Mouse (Mus musculus) E14TG2a.4 (cell line): ENCODE data around the gene Ruvbl2.

ENCODE experiments used
- H3K27me3 ChIP-seq: 2 replicates; pipeline ENCODE4 v1.6.1; 2014; ENCODE audit warnings: low read length, control low read depth; ENCODE audit not compliant: insufficient read depth
- H3K36me3 ChIP-seq: 2 replicates; pipeline ENCODE4 v1.6.1; 2014; ENCODE audit warnings: low read length, control low read depth; ENCODE audit not compliant: insufficient read depth
- H3K4me1 ChIP-seq: replicated peaks from 2 replicates; pipeline ENCODE4 v1.6.1; 2014; ENCODE audit warnings: low read depth, low read length, control low read depth
- H3K4me3 ChIP-seq: replicated peaks from 2 replicates; pipeline ENCODE4 v1.5.1; 2014; ENCODE audit warnings: mild to moderate bottlenecking, low read length
- H3K9me3 ChIP-seq: 2 replicates; pipeline ENCODE4 v1.6.1; 2014; ENCODE audit warnings: low read length, control low read depth
- CTCF ChIP-seq: conservative IDR thresholded peaks from 2 replicates; pipeline ENCODE4 v1.5.1; 2014; ENCODE audit warnings: low read length
- NANOG ChIP-seq: IDR thresholded peaks from 2 replicates; pipeline ENCODE4 v1.6.1; 2014; ENCODE audit warnings: borderline replicate concordance, low read length, mixed read lengths
- POU5F1 ChIP-seq: IDR thresholded peaks from 2 replicates; pipeline ENCODE4 v1.6.1; 2014; ENCODE audit warnings: low read length, borderline replicate concordance

Ruvbl2 gene

GRCm38 (mm10) chr7:45457204-45458060 lies 19.5 kb upstream of the Ruvbl2 start:
- H3K27me3 ChIP-seq: no peaks in the 10 kb centered on the region
- H3K4me1 ChIP-seq: peaks cover 53% of the 10 kb centered on the region
- TF ChIP-seq CTCF: no peak
- no peaks in the 10 kb centered on the region for H3K9me3 ChIP-seq
- peaks cover 78% of the 10 kb centered on the region for H3K36me3 ChIP-seq
- H3K4me3 ChIP-seq: peak overlapping the region; percentile 96

- no peak for TF ChIP-seq POU5F1
- no peak for TF ChIP-seq NANOG
- TF ChIP-seq CTCF: no peak
- Histone ChIP-seq H3K4me1 (peaks cover 53% of the 10 kb centered on the region), H3K9me3 (no peaks in the 10 kb centered on the region), H3K36me3 (peaks cover 80% of the 10 kb centered on the region), H3K4me3 (peak overlapping the region; percentile 96), H3K27me3 (no peaks in the 10 kb centered on the region)
Measured at GRCm38 (mm10) chr7:45456721-45457203, 18.9 kb upstream of the Ruvbl2 start.

DNA sequence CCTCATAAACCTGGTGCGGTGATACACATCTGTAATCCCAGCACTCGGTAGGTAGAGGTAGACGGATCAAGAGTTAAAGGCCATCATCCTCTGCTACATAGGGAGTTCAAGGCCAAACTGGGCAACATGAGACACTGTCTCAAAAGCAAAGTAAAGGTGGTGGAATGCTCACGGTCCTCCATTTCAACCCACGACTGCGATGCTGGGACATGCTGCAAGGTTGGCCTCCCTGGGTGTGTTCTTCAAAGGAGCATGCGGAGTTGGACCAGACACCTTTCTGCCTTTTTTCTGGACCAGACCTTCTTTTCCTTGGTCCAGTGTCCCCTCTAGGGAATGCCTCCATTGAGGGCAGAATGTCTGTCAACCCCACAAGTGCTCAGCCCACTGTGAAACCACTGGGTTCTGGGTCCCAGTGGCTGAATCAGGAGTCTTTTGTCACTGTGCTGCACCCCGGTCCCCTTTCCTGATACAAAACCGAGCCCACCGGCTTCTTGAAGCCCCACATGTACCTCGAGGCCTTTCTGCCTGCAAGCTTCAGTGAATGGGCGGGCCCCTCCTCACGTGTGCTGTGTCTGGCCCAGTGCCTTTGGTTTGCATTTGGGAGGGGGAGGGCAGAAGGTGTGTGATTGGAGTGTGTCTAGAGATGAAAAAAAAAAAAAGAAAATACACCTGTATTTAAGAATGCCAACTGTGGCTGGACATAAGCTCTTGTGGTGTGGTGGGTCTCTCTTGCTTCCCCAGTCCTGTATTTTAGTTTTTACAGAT lies 18.2 kb upstream of the Ruvbl2 start:
- Histone ChIP-seq H3K9me3 (no peaks in the 10 kb centered on the region), H3K36me3 (peaks cover 80% of the 10 kb centered on the region), H3K27me3 (no peaks in the 10 kb centered on the region), H3K4me1 (peaks cover 54% of the 10 kb centered on the region), H3K4me3 (0 out of 2 replicates have a peak overlapping the region, but pooled peaks have one; percentile 13)
- no peak for TF ChIP-seq NANOG
- TF ChIP-seq CTCF: no peak
- TF ChIP-seq POU5F1: no peak

GRCm38 (mm10) chr7:45454971-45455370 lies 17.1 kb upstream of the Ruvbl2 start:
- TF ChIP-seq POU5F1 (no peak), NANOG (no peak), CTCF (no peak)
- H3K27me3 ChIP-seq: no peaks in the 10 kb centered on the region

DNA sequence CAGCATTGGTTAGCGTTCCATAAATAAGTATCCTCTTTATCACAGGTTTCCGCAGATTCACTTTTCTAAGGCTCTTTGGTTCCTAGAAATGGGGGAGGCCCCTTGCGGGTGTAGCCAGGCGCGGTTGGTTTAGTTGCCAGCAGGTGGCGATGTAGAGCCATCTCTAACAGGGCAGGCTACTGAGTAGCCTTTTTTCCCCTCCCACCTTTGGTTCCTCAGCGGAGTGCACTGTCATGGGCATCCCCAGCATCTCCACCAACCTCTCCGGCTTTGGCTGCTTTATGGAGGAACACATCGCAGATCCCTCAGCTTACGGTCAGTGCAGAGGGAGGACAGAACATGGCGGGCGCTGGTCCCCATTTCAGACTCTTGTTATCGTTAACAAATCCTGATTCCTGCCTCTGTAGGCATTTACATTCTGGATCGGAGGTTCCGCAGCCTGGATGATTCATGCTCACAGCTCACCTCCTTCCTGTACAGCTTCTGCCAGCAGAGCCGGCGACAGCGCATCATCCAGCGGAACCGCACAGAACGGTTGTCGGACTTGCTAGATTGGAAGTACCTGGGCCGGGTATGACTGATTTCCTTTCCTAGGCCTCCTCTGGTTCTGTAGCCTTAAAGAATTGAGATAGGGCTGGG lies 13.6 kb upstream of the Ruvbl2 start:
- H3K27me3 ChIP-seq: no peaks in the 10 kb centered on the region
- peaks cover 65% of the 10 kb centered on the region for H3K36me3 ChIP-seq
- peaks cover 70% of the 10 kb centered on the region for H3K4me1 ChIP-seq
- peak overlapping the region; percentile 57 for H3K4me3 ChIP-seq
- TF ChIP-seq CTCF: peak; percentile 95
- no peak for TF ChIP-seq NANOG
- H3K9me3 ChIP-seq: no peaks in the 10 kb centered on the region

More at GRCm38 (mm10) chr7:45454971-45455370, 17.1 kb upstream of the Ruvbl2 start:
- Histone ChIP-seq H3K4me3 (peak overlapping the region; percentile 65), H3K36me3 (peaks cover 75% of the 10 kb centered on the region), H3K4me1 (peaks cover 49% of the 10 kb centered on the region), H3K9me3 (no peaks in the 10 kb centered on the region)

DNA sequence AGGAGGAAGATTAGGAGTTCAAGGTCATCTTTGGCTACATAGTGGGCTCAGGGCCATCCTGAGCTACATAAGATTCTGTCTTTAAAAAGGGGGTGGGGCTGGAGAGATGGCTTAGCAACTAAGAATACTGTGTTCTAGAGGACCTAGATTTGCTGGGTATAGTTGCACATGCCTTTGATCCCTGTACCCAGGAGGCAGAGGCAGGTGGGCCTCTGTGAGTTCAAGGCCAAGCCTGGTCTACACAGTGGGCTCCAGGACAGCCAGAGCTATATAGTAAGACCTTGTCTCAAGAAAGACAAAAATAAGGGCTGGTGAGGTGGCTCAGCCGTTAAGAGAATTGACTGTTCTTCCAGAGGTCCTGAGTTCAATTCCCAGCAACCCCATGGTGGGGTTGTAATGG lies 12.1 kb upstream of the Ruvbl2 start:
- TF ChIP-seq POU5F1: no peak
- no peak for TF ChIP-seq NANOG
- no peak for TF ChIP-seq CTCF
- H3K9me3 ChIP-seq: no peaks in the 10 kb centered on the region
- H3K27me3 ChIP-seq: no peaks in the 10 kb centered on the region
- peaks cover 59% of the 10 kb centered on the region for H3K4me1 ChIP-seq
- peaks cover 65% of the 10 kb centered on the region for H3K36me3 ChIP-seq
- no peak overlapping the region for H3K4me3 ChIP-seq

GRCm38 (mm10) chr7:45447325-45447990 lies 9.6 kb upstream of the Ruvbl2 start:
- Histone ChIP-seq H3K36me3 (peaks cover 69% of the 10 kb centered on the region), H3K4me3 (peak overlapping the region; percentile 50), H3K4me1 (peaks cover 74% of the 10 kb centered on the region), H3K27me3 (no peaks in the 10 kb centered on the region), H3K9me3 (no peaks in the 10 kb centered on the region)
- TF ChIP-seq CTCF (peak; percentile 39), NANOG (no peak)

DNA sequence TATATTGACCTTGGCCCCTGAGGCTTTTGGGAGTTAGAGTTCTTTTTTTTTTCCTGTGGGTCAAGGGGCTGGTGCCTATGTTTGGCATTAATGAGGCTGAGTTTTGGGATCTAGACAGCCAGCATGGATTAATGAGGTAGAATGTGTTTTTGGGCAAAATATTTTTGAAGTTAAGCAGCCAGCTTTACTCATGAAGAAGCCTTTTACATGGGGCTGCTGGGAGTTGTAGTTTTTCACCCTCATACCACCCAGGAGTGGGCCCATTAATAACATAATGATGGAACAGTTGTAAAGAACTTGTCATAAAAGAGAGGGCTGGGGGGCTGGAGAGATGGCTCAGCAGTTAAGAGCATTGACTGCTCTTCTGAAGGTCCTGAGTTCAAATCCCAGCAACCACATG lies 8.7 kb upstream of the Ruvbl2 start:
- H3K4me1 ChIP-seq: peaks cover 70% of the 10 kb centered on the region
- TF ChIP-seq CTCF (no peak), POU5F1 (no peak), NANOG (no peak)
- H3K27me3 ChIP-seq: no peaks in the 10 kb centered on the region
- H3K9me3 ChIP-seq: no peaks in the 10 kb centered on the region
- no peak overlapping the region for H3K4me3 ChIP-seq
- peaks cover 65% of the 10 kb centered on the region for H3K36me3 ChIP-seq
